Mouse (Mus musculus) intestine, embryonic 14.5 days (tissue): ENCODE data around the gene Umad1. TPM values are rescaled to one million over a fixed set of nuclear protein-coding genes. Genes with fewer than 3 reads are reported as not detected.

Experiments
- ATAC-seq: fragments of 200-750 bp; cut with Nextera tagmentation; replicated peaks from 2 replicates; pipeline ENCODE4 v1.8.0; 2017; ENCODE audit warnings: low read depth, moderate number of reproducible peaks, moderate TSS enrichment, moderate library complexity; ENCODE audit not compliant: low FRiP score, low TSS enrichment
- DNase-seq: peaks from one replicate; pipeline ENCODE4 v3.0.0-alpha.2; 2018; ENCODE audit warnings: low spot score
- H3K27ac ChIP-seq: fragments of 300-500 bp; sonication (generic); 2 replicates; pipeline ENCODE4 v1.5.1; 2014; ENCODE audit warnings: low read depth, mild to moderate bottlenecking, control low read depth
- H3K27me3 ChIP-seq: fragments of 300-500 bp; sonication (generic); replicated peaks from 2 replicates; pipeline ENCODE4 v1.6.1; 2014; ENCODE audit warnings: low read length, control low read depth; ENCODE audit not compliant: control insufficient read depth, insufficient read depth
- H3K36me3 ChIP-seq: fragments of 300-500 bp; sonication (generic); 2 replicates; pipeline ENCODE4 v1.6.1; 2014; ENCODE audit warnings: low read length, control low read depth; ENCODE audit not compliant: control insufficient read depth, insufficient read depth
- H3K4me1 ChIP-seq: fragments of 300-500 bp; sonication (generic); replicated peaks from 2 replicates; pipeline ENCODE4 v1.6.1; 2014; ENCODE audit warnings: low read length, control low read depth, mixed read lengths; ENCODE audit not compliant: control insufficient read depth, insufficient read depth
- H3K4me2 ChIP-seq: fragments of 300-500 bp; sonication (generic); 2 replicates; pipeline ENCODE4 v1.6.1; 2014; ENCODE audit warnings: low read length
- H3K4me3 ChIP-seq: fragments of 300-500 bp; sonication (generic); 2 replicates; pipeline ENCODE4 v1.5.1; 2014; ENCODE audit warnings: low read depth, low read length, control low read depth, mixed read lengths
- H3K9ac ChIP-seq: fragments of 300-500 bp; sonication (generic); 2 replicates; pipeline ENCODE4 v1.6.1; 2014; ENCODE audit warnings: mild to moderate bottlenecking, low read length
- H3K9me3 ChIP-seq: fragments of 300-500 bp; sonication (generic); 2 replicates; pipeline ENCODE4 v1.6.1; 2016; ENCODE audit warnings: low read length, control low read depth; ENCODE audit not compliant: control insufficient read depth
- WGBS: fragments of 180-500 bp; shearing (Covaris S2); extraction: QIAGEN DNeasy Blood & Tissue Kit; methylation state at CpG from one replicate; pipeline ENCODE4 v1.1.7; 2014; 5-methylcytosine and 5-hydroxymethylcytosine counted together
- polyA plus RNA-seq: library from polyadenylated mRNA; unstranded; fragments of >200 nt; fragmentation: Nextera tagmentation; extraction: Ambion mirVana; gene quantifications from 2 replicates; pipeline ENCODE4 v1.2.1, GENCODE M21; 2014

The Umad1 gene
- polyA plus RNA-seq, 1 experiment from 2014 or later = 21.0 TPM

GRCm38 (mm10) chr6:8473498-8473897 lies 214.4 kb downstream of the Umad1 start:
- no peak overlapping the region for H3K9ac ChIP-seq
- H3K4me3 ChIP-seq = no peak overlapping the region
- H3K36me3 ChIP-seq = no peaks in the 10 kb centered on the region
- no peak overlapping the region for H3K4me2 ChIP-seq
- no peaks in the 10 kb centered on the region for H3K27me3 ChIP-seq
- no peaks in the 10 kb centered on the region for H3K9me3 ChIP-seq
- peak overlapping the region; percentile 36; the same call in 1 of the 2 replicates for H3K27ac ChIP-seq
- H3K4me1 ChIP-seq = peaks cover 8% of the 10 kb centered on the region; the same call in 1 of the 2 replicates
- ATAC-seq (no peak), DNase-seq (no peak)
- 48% methylated on average over 5 of the region's 5 CpGs for WGBS

- no peaks in the 10 kb centered on the region for H3K9me3 ChIP-seq
- H3K4me2 ChIP-seq = no peak overlapping the region
- no peaks in the 10 kb centered on the region for H3K27me3 ChIP-seq
- no peaks in the 10 kb centered on the region for H3K36me3 ChIP-seq
- DNase-seq (no peak), ATAC-seq (no peak)
- no peak overlapping the region for H3K4me3 ChIP-seq
- H3K4me1 ChIP-seq = peaks cover 8% of the 10 kb centered on the region; the same call in 1 of the 2 replicates
- H3K9ac ChIP-seq = no peak overlapping the region
- no peak overlapping the region for H3K27ac ChIP-seq
- WGBS = 72% methylated on average over 3 of the region's 3 CpGs
Observed at GRCm38 (mm10) chr6:8474316-8474715, 215.2 kb downstream of the Umad1 start.

- H3K9ac ChIP-seq = no peak overlapping the region
- no peak for ATAC-seq
- 64% methylated on average over 4 of the region's 4 CpGs for WGBS
Observed at GRCm38 (mm10) chr6:8474820-8475219, 215.7 kb downstream of the Umad1 start.

GRCm38 (mm10) chr6:8479176-8479575 lies 220.1 kb downstream of the Umad1 start:
- no peak for ATAC-seq

More at GRCm38 (mm10) chr6:8474820-8475219, 215.7 kb downstream of the Umad1 start:
- no peak overlapping the region for H3K27ac ChIP-seq
- H3K4me2 ChIP-seq = no peak overlapping the region
- no peaks in the 10 kb centered on the region for H3K27me3 ChIP-seq
- H3K4me1 ChIP-seq = peaks cover 8% of the 10 kb centered on the region; the same call in 1 of the 2 replicates
- no peaks in the 10 kb centered on the region for H3K9me3 ChIP-seq
- DNase-seq = no peak
- no peaks in the 10 kb centered on the region for H3K36me3 ChIP-seq
- H3K4me3 ChIP-seq = no peak overlapping the region

GRCm38 (mm10) chr6:8484437-8485275 lies 225.6 kb downstream of the Umad1 start:
- Histone ChIP-seq H3K9ac (no peak overlapping the region), H3K36me3 (no peaks in the 10 kb centered on the region), H3K9me3 (no peaks in the 10 kb centered on the region), H3K27ac (no peak overlapping the region), H3K4me3 (no peak overlapping the region), H3K4me1 (no peaks in the 10 kb centered on the region), H3K27me3 (no peaks in the 10 kb centered on the region), H3K4me2 (no peak overlapping the region)
- 92% methylated on average over 17 of the region's 17 CpGs for WGBS
- DNase-seq = no peak
- no peak for ATAC-seq

More at GRCm38 (mm10) chr6:8479176-8479575, 220.1 kb downstream of the Umad1 start:
- H3K9me3 ChIP-seq = no peaks in the 10 kb centered on the region
- H3K27ac ChIP-seq = no peak overlapping the region
- H3K4me1 ChIP-seq = 0 out of 2 replicates have a peak, but pooled peaks cover 2% of the 10 kb centered on the region
- H3K4me2 ChIP-seq = no peak overlapping the region
- H3K9ac ChIP-seq = no peak overlapping the region
- WGBS = 57% methylated on average over 1 of the region's 1 CpGs
- H3K4me3 ChIP-seq = no peak overlapping the region
- DNase-seq = no peak
- H3K36me3 ChIP-seq = no peaks in the 10 kb centered on the region
- no peaks in the 10 kb centered on the region for H3K27me3 ChIP-seq

GRCm38 (mm10) chr6:8485414-8486175 lies 226.5 kb downstream of the Umad1 start:
- Histone ChIP-seq H3K4me3 (no peak overlapping the region), H3K27ac (no peak overlapping the region), H3K9me3 (no peaks in the 10 kb centered on the region), H3K9ac (no peak overlapping the region), H3K36me3 (no peaks in the 10 kb centered on the region), H3K27me3 (no peaks in the 10 kb centered on the region), H3K4me1 (no peaks in the 10 kb centered on the region), H3K4me2 (no peak overlapping the region)
- ATAC-seq = no peak
- no peak for DNase-seq
- 72% methylated on average over 16 of the region's 16 CpGs for WGBS

- Histone ChIP-seq H3K4me2 (no peak overlapping the region), H3K4me3 (no peak overlapping the region), H3K36me3 (no peaks in the 10 kb centered on the region), H3K27ac (no peak overlapping the region), H3K9me3 (no peaks in the 10 kb centered on the region), H3K9ac (no peak overlapping the region), H3K27me3 (no peaks in the 10 kb centered on the region), H3K4me1 (no peaks in the 10 kb centered on the region)
- no peak for DNase-seq
- 88% methylated on average over 17 of the region's 17 CpGs for WGBS
- ATAC-seq = no peak
Observed at GRCm38 (mm10) chr6:8486391-8487043, 227.4 kb downstream of the Umad1 start.

GRCm38 (mm10) chr6:8487044-8487853 lies 228.2 kb downstream of the Umad1 start:
- Histone ChIP-seq H3K4me2 (no peak overlapping the region), H3K4me3 (no peak overlapping the region), H3K9ac (no peak overlapping the region), H3K4me1 (no peaks in the 10 kb centered on the region), H3K27me3 (no peaks in the 10 kb centered on the region), H3K9me3 (no peaks in the 10 kb centered on the region), H3K27ac (no peak overlapping the region), H3K36me3 (no peaks in the 10 kb centered on the region)
- WGBS = 61% methylated on average over 20 of the region's 20 CpGs
- ATAC-seq (no peak), DNase-seq (no peak)
